Mouse (Mus musculus) myocyte (in vitro differentiated cells): Measurements from ENCODE around the gene Fam189a1. TPM values are rescaled to one million over a fixed set of nuclear protein-coding genes. Genes with fewer than 3 reads are reported as not detected.

Experiments used
- H3K27me3 ChIP-seq: one replicate; pipeline ENCODE4 v1.6.1; 2011; ENCODE audit not compliant: control insufficient read depth, insufficient read depth, insufficient read length
- H3K36me3 ChIP-seq: one replicate; pipeline ENCODE4 v1.6.1; 2011; ENCODE audit not compliant: control insufficient read depth, insufficient read depth
- H3K4me2 ChIP-seq: one replicate; pipeline ENCODE4 v1.6.1; 2011; ENCODE audit warnings: low read depth, control low read depth
- H3K4me3 ChIP-seq: one replicate; pipeline ENCODE4 v1.5.1; 2011; ENCODE audit warnings: mild to moderate bottlenecking, control low read depth, moderate library complexity
- H3K79me2 ChIP-seq: one replicate; pipeline ENCODE4 v1.6.1; 2011; ENCODE audit not compliant: control insufficient read depth, insufficient read depth
- H3ac ChIP-seq: one replicate; pipeline ENCODE4 v1.6.1; 2011; ENCODE audit not compliant: control insufficient read depth, insufficient read length
- CEBPB ChIP-seq: IDR thresholded peaks from 2 replicates; pipeline ENCODE4 v1.6.1; 2011; ENCODE audit warnings: mild to moderate bottlenecking, moderate library complexity; ENCODE audit not compliant: poor library complexity, insufficient read depth, severe bottlenecking
- E2F4 ChIP-seq: IDR thresholded peaks from one replicate; pipeline ENCODE4 v1.6.1; 2011; ENCODE audit warnings: mild to moderate bottlenecking, control low read depth, moderate library complexity; ENCODE audit not compliant: insufficient read depth
- MAX ChIP-seq: IDR thresholded peaks from one replicate; pipeline ENCODE4 v1.6.1; 2011; ENCODE audit warnings: low read depth, mild to moderate bottlenecking, control low read depth
- MYOD1 ChIP-seq, 3 experiments: IDR thresholded peaks; one replicate each; pipeline ENCODE4 v1.6.1; 2011; ENCODE audit warnings: control low read depth in 2 of 3, low read depth in 2 of 3, mild to moderate bottlenecking in 2 of 3, moderate library complexity in 1 of 3; ENCODE audit not compliant: insufficient read length in 2 of 3, control insufficient read depth in 1 of 3
- MYOG ChIP-seq, 3 experiments: IDR thresholded peaks; one replicate each; pipeline ENCODE4 v1.6.1; 2011; ENCODE audit warnings: control low read depth in 2 of 3, low read depth in 2 of 3, mild to moderate bottlenecking in 2 of 3; ENCODE audit not compliant: insufficient read length in 2 of 3, control insufficient read depth in 1 of 3, insufficient read depth in 1 of 3
- POLR2A ChIP-seq: IDR thresholded peaks from one replicate; pipeline ENCODE4 v1.6.1; 2011; ENCODE audit warnings: low read depth, mild to moderate bottlenecking, control low read depth, moderate library complexity; ENCODE audit not compliant: insufficient read length
- POLR2AphosphoS2 ChIP-seq: IDR thresholded peaks from one replicate; pipeline ENCODE4 v1.6.1; 2011; ENCODE audit warnings: low read depth, control low read depth; ENCODE audit not compliant: insufficient read length
- REST ChIP-seq: IDR thresholded peaks from one replicate; pipeline ENCODE4 v1.6.1; 2011; ENCODE audit warnings: mild to moderate bottlenecking, control low read depth, moderate library complexity; ENCODE audit not compliant: insufficient read depth, insufficient read length
- SRF ChIP-seq: IDR thresholded peaks from one replicate; pipeline ENCODE4 v1.6.1; 2011; ENCODE audit warnings: low read depth; ENCODE audit not compliant: control insufficient read depth, insufficient read length
- TCF12 ChIP-seq: IDR thresholded peaks from one replicate; pipeline ENCODE4 v1.6.1; 2011; ENCODE audit warnings: mild to moderate bottlenecking, control low read depth; ENCODE audit not compliant: poor library complexity, insufficient read depth, severe bottlenecking
- TCF3 ChIP-seq: IDR thresholded peaks from one replicate; pipeline ENCODE4 v1.6.1; 2011; ENCODE audit warnings: low read depth, control low read depth; ENCODE audit not compliant: insufficient read length
- USF1 ChIP-seq: IDR thresholded peaks from one replicate; pipeline ENCODE4 v1.6.1; 2011; ENCODE audit warnings: low read depth, mild to moderate bottlenecking, control low read depth, moderate library complexity
- polyA plus RNA-seq: library from polyadenylated mRNA; unstranded; fragments of >200 nt; fragmentation: generic; extraction: Trizol; gene quantifications from one replicate; pipeline ENCODE4 v1.2.1, GENCODE M21; 2012; ENCODE audit warnings: missing spikeins

Gene Fam189a1
- polyA plus RNA-seq, 1 experiment, result 0.38 TPM

- Histone ChIP-seq H3K4me2 (no peak overlapping the region), H3ac (no peak overlapping the region), H3K4me3 (no peak overlapping the region), H3K27me3 (no peaks in the 10 kb centered on the region), H3K36me3 (no peaks in the 10 kb centered on the region), H3K79me2 (no peaks in the 10 kb centered on the region)
- TF ChIP-seq REST (no peak), TCF12 (no peak), E2F4 (no peak), POLR2A (no peak), MAX (no peak), SRF (no peak), POLR2AphosphoS2 (no peak)
Observed at GRCm38 (mm10) chr7:64934115-64934514, 222.3 kb downstream of the Fam189a1 start.

GRCm38 (mm10) chr7:64930980-64931379 lies 225.4 kb downstream of the Fam189a1 start:
- no peaks in the 10 kb centered on the region for H3K27me3 ChIP-seq
- H3K36me3 ChIP-seq, result no peaks in the 10 kb centered on the region
- no peaks in the 10 kb centered on the region for H3K79me2 ChIP-seq
- no peak for TF ChIP-seq USF1
- TF ChIP-seq MAX, result no peak
- TF ChIP-seq MYOG (IDR thresholded peaks at IDR 0.05; ENCODE audit: control insufficient read depth in 1 of 3, insufficient read depth in 1 of 3, insufficient read length in 2 of 3, low read depth in 2 of 3), result no peak
- no peak for TF ChIP-seq CEBPB
- no peak for TF ChIP-seq POLR2AphosphoS2
- TF ChIP-seq SRF, result no peak
- TF ChIP-seq E2F4, result no peak
- H3ac ChIP-seq, result no peak overlapping the region
- no peak overlapping the region for H3K4me2 ChIP-seq
- no peak overlapping the region for H3K4me3 ChIP-seq

GRCm38 (mm10) chr7:64923918-64924317 lies 232.5 kb downstream of the Fam189a1 start:
- Histone ChIP-seq H3K4me2 (no peak overlapping the region), H3K4me3 (no peak overlapping the region), H3K79me2 (no peaks in the 10 kb centered on the region), H3K36me3 (no peaks in the 10 kb centered on the region), H3ac (no peak overlapping the region), H3K27me3 (peaks cover 4% of the 10 kb centered on the region)
- TF ChIP-seq MYOG (IDR thresholded peaks at IDR 0.05; ENCODE audit: control insufficient read depth in 1 of 3, insufficient read depth in 1 of 3, insufficient read length in 2 of 3, low read depth in 2 of 3) (no peak), TCF3 (no peak), MYOD1 (IDR thresholded peaks at IDR 0.05; ENCODE audit: control insufficient read depth in 1 of 3, insufficient read length in 2 of 3, low read depth in 2 of 3) (no peak), CEBPB (no peak), POLR2AphosphoS2 (no peak), E2F4 (no peak), USF1 (no peak), REST (no peak), MAX (no peak), SRF (no peak), POLR2A (no peak), TCF12 (no peak)

GRCm38 (mm10) chr7:64921189-64921588 lies 235.2 kb downstream of the Fam189a1 start:
- TF ChIP-seq USF1, result no peak
- no peak for TF ChIP-seq POLR2A
- no peak for TF ChIP-seq TCF3
- TF ChIP-seq MYOG (IDR thresholded peaks at IDR 0.05; ENCODE audit: control insufficient read depth in 1 of 3, insufficient read depth in 1 of 3, insufficient read length in 2 of 3, low read depth in 2 of 3), result no peak
- TF ChIP-seq MYOD1 (IDR thresholded peaks at IDR 0.05; ENCODE audit: control insufficient read depth in 1 of 3, insufficient read length in 2 of 3, low read depth in 2 of 3), result no peak
- Histone ChIP-seq H3K36me3 (no peaks in the 10 kb centered on the region), H3K4me2 (no peak overlapping the region), H3K27me3 (peaks cover 4% of the 10 kb centered on the region), H3K4me3 (no peak overlapping the region), H3K79me2 (no peaks in the 10 kb centered on the region), H3ac (no peak overlapping the region)

GRCm38 (mm10) chr7:64920735-64921134 lies 235.6 kb downstream of the Fam189a1 start:
- Histone ChIP-seq H3K4me3 (no peak overlapping the region), H3K4me2 (no peak overlapping the region), H3K36me3 (no peaks in the 10 kb centered on the region), H3K27me3 (peaks cover 4% of the 10 kb centered on the region), H3K79me2 (no peaks in the 10 kb centered on the region), H3ac (no peak overlapping the region)
- no peak for TF ChIP-seq E2F4

- TF ChIP-seq MAX (no peak), CEBPB (no peak), SRF (no peak), POLR2AphosphoS2 (no peak), E2F4 (no peak), POLR2A (no peak), MYOG (IDR thresholded peaks at IDR 0.05; ENCODE audit: control insufficient read depth in 1 of 3, insufficient read depth in 1 of 3, insufficient read length in 2 of 3, low read depth in 2 of 3) (no peak), MYOD1 (IDR thresholded peaks at IDR 0.05; ENCODE audit: control insufficient read depth in 1 of 3, insufficient read length in 2 of 3, low read depth in 2 of 3) (no peak)
- Histone ChIP-seq H3K36me3 (no peaks in the 10 kb centered on the region), H3K4me2 (no peak overlapping the region), H3K4me3 (no peak overlapping the region), H3K79me2 (no peaks in the 10 kb centered on the region), H3K27me3 (peaks cover 4% of the 10 kb centered on the region), H3ac (no peak overlapping the region)
Observed at GRCm38 (mm10) chr7:64916654-64917053, 239.7 kb downstream of the Fam189a1 start.
